Mouse (Mus musculus) C2C12 (cell line): ENCODE measurements around the gene Olfr270. TPM values are rescaled to one million over a fixed set of nuclear protein-coding genes. Genes with fewer than 3 reads are reported as not detected.

Experiments used
- H3K27me3 ChIP-seq: one replicate; pipeline ENCODE4 v1.6.1; 2011; ENCODE audit not compliant: control insufficient read depth, insufficient read depth, insufficient read length
- H3K36me3 ChIP-seq: one replicate; pipeline ENCODE4 v1.6.1; 2011; ENCODE audit not compliant: control insufficient read depth, insufficient read depth
- H3K4me3 ChIP-seq: one replicate; pipeline ENCODE4 v1.5.1; 2011; ENCODE audit warnings: mild to moderate bottlenecking, control low read depth; ENCODE audit not compliant: poor library complexity, insufficient read depth, severe bottlenecking
- H3K79me2 ChIP-seq: one replicate; pipeline ENCODE4 v1.6.1; 2011; ENCODE audit not compliant: control insufficient read depth, insufficient read depth
- H3K79me3 ChIP-seq: one replicate; pipeline ENCODE4 v1.6.1; 2011; ENCODE audit warnings: low read depth, control low read depth
- H3ac ChIP-seq: one replicate; pipeline ENCODE3; 2011; ENCODE audit warnings: low read depth; ENCODE audit not compliant: control insufficient read depth, insufficient read length
- CEBPB ChIP-seq: IDR thresholded peaks from one replicate; pipeline ENCODE4 v1.6.1; 2011; ENCODE audit warnings: low read depth, mild to moderate bottlenecking, control low read depth, moderate library complexity
- CTCF ChIP-seq: IDR thresholded peaks from one replicate; pipeline ENCODE4 v1.5.1; 2011; ENCODE audit not compliant: control insufficient read depth, insufficient read depth, insufficient read length
- FOSL1 ChIP-seq: IDR thresholded peaks from one replicate; pipeline ENCODE4 v1.8.0; 2011; ENCODE audit warnings: mild to moderate bottlenecking, low read length; ENCODE audit not compliant: poor library complexity, insufficient read depth, severe bottlenecking
- MAX ChIP-seq: IDR thresholded peaks from one replicate; pipeline ENCODE4 v1.6.1; 2011; ENCODE audit warnings: mild to moderate bottlenecking, control low read depth
- MYOD1 ChIP-seq: IDR thresholded peaks from one replicate; pipeline ENCODE4 v1.6.1; 2011; ENCODE audit warnings: low read depth; ENCODE audit not compliant: control insufficient read depth, insufficient read length
- MYOG ChIP-seq: IDR thresholded peaks from one replicate; pipeline ENCODE4 v1.6.1; 2011; ENCODE audit not compliant: control insufficient read depth, insufficient read length; ENCODE audit errors: extremely low read depth
- USF1 ChIP-seq: IDR thresholded peaks from one replicate; pipeline ENCODE4 v1.6.1; 2011; ENCODE audit warnings: low read depth, mild to moderate bottlenecking, control low read depth, moderate library complexity
- polyA plus RNA-seq: library from polyadenylated mRNA; unstranded; fragments of >200 nt; fragmentation: generic; extraction: Trizol; gene quantifications from one replicate; pipeline ENCODE4 v1.2.1, GENCODE M21; 2012; ENCODE audit warnings: missing spikeins

Gene Olfr270
- polyA plus RNA-seq, 1 experiment: not detected

GRCm38 (mm10) chr4:52949005-52949404 is 15.3 kb upstream of the Olfr270 start:
- Histone ChIP-seq H3K36me3 (no peaks in the 10 kb centered on the region), H3K4me3 (no peak overlapping the region), H3K79me2 (no peaks in the 10 kb centered on the region), H3K79me3 (no peaks in the 10 kb centered on the region), H3K27me3 (no peaks in the 10 kb centered on the region), H3ac (no peak overlapping the region)
- TF ChIP-seq CTCF (no peak), USF1 (no peak), MYOG (no peak), MAX (no peak), CEBPB (no peak), MYOD1 (no peak), FOSL1 (no peak)

- H3K27me3 ChIP-seq: no peaks in the 10 kb centered on the region
- H3K36me3 ChIP-seq: no peaks in the 10 kb centered on the region
- H3ac ChIP-seq: no peak overlapping the region
- H3K79me2 ChIP-seq: no peaks in the 10 kb centered on the region
- TF ChIP-seq MYOG: no peak
- no peak for TF ChIP-seq MAX
- no peak for TF ChIP-seq FOSL1
- TF ChIP-seq CTCF: no peak
- TF ChIP-seq MYOD1: no peak
- no peaks in the 10 kb centered on the region for H3K79me3 ChIP-seq
- no peak overlapping the region for H3K4me3 ChIP-seq
These were observed 5.7 kb upstream of the Olfr270 start for GRCm38 (mm10) chr4:52958693-52959092.

GRCm38 (mm10) chr4:52985216-52985615 is 20.9 kb downstream of the Olfr270 start:
- no peaks in the 10 kb centered on the region for H3K36me3 ChIP-seq
- no peak overlapping the region for H3K4me3 ChIP-seq
- TF ChIP-seq MYOG (no peak), MAX (no peak), USF1 (no peak), CTCF (no peak), CEBPB (no peak)
- H3K79me2 ChIP-seq: no peaks in the 10 kb centered on the region
- H3ac ChIP-seq: no peak overlapping the region
- no peaks in the 10 kb centered on the region for H3K79me3 ChIP-seq
- H3K27me3 ChIP-seq: peaks cover 7% of the 10 kb centered on the region

GRCm38 (mm10) chr4:52986266-52986665 is 21.9 kb downstream of the Olfr270 start:
- no peaks in the 10 kb centered on the region for H3K36me3 ChIP-seq
- H3K4me3 ChIP-seq: no peak overlapping the region
- H3K79me2 ChIP-seq: no peaks in the 10 kb centered on the region
- peaks cover 7% of the 10 kb centered on the region for H3K27me3 ChIP-seq
- H3K79me3 ChIP-seq: no peaks in the 10 kb centered on the region
- TF ChIP-seq USF1 (no peak), MYOG (no peak), CTCF (no peak), MAX (no peak), FOSL1 (no peak), MYOD1 (no peak), CEBPB (no peak)
- H3ac ChIP-seq: no peak overlapping the region

GRCm38 (mm10) chr4:52989248-52989647 is 24.9 kb downstream of the Olfr270 start, which contains the start of gene Nipsnap3a:
TSS of gene Nipsnap3a (plus strand) at chr4:52989272.
- Histone ChIP-seq H3K79me3 (no peaks in the 10 kb centered on the region), H3ac (no peak within 1 kb of the TSS), H3K4me3 (no peak within 1 kb of the TSS), H3K36me3 (no peaks in the 10 kb centered on the region), H3K27me3 (peaks cover 3% of the 10 kb centered on the region), H3K79me2 (no peaks in the 10 kb centered on the region)
- TF ChIP-seq MYOG (no peak), USF1 (no peak), MAX (no peak), FOSL1 (no peak), CTCF (no peak), CEBPB (no peak), MYOD1 (no peak)

GRCm38 (mm10) chr4:52999449-52999848 is 35.1 kb downstream of the Olfr270 start:
- Histone ChIP-seq H3K27me3 (no peaks in the 10 kb centered on the region), H3ac (no peak overlapping the region), H3K36me3 (no peaks in the 10 kb centered on the region), H3K79me3 (no peaks in the 10 kb centered on the region), H3K4me3 (no peak overlapping the region), H3K79me2 (no peaks in the 10 kb centered on the region)
- no peak for TF ChIP-seq MYOD1
